Mouse (Mus musculus): ENCODE data around the gene Abcc1. TPM values are rescaled to one million over a fixed set of nuclear protein-coding genes. Genes with fewer than 3 reads are reported as not detected.

Gene Abcc1
- polyA plus RNA-seq, 1 experiment = 27.5 TPM

GRCm38 (mm10) chr16:14501649-14502360 lies 140.4 kb downstream of the Abcc1 start:
- DNase-seq (ENCODE audit: low spot score) = no peak

- DNase-seq (ENCODE audit: low spot score) = no peak
Observed at GRCm38 (mm10) chr16:14506461-14506860, 145.1 kb downstream of the Abcc1 start.

Other genes with a start within 250 kb of the Abcc1 start
- 45.3 and 48.5 TPM in 2 replicates for gene Nde1, start 198.3 kb upstream of the Abcc1 start, polyA plus RNA-seq (2012; rRNA removed)
- gene Marf1, start 198.2 kb upstream of the Abcc1 start, polyA plus RNA-seq (2012; rRNA removed) = 15.0 and 22.5 TPM in 2 replicates
- 1,679 and 3,228 TPM in 2 replicates for gene Myh11, start 70.2 kb upstream of the Abcc1 start, polyA plus RNA-seq (2012; rRNA removed)
- 51.7 and 59.6 TPM in 2 replicates for gene Fopnl, start 44.2 kb upstream of the Abcc1 start, polyA plus RNA-seq (2012; rRNA removed)
- gene A630010A05Rik, start 200.8 kb downstream of the Abcc1 start, polyA plus RNA-seq (2012; rRNA removed) = not detected in 2 replicates

All from urinary bladder, adult 2 months (tissue).